Mouse (Mus musculus) heart, embryonic 14.5 days (tissue): ENCODE measurements around the gene Arhgap1. TPM values are rescaled to one million over a fixed set of nuclear protein-coding genes. Genes with fewer than 3 reads are reported as not detected.

Experiments used
- ATAC-seq: fragments of 200-750 bp; cut with Nextera tagmentation; 2 replicates; pipeline ENCODE4 v1.8.0; 2017; ENCODE audit warnings: low read depth, moderate TSS enrichment; ENCODE audit not compliant: insufficient number of reproducible peaks, insufficient read depth, low FRiP score
- H3K27ac ChIP-seq, 2 experiments: fragments of 200-500 bp in 1 of 2; fragments of 300-500 bp in 1 of 2; sonication (generic) in 1 of 2; replicated peaks in 1 of 2; 2 replicates each; pipeline ENCODE4 v1.5.1; 2012 to 2014; ENCODE audit warnings: low read depth in 2 of 2, low read length in 2 of 2, control low read depth in 1 of 2, mild to moderate bottlenecking in 1 of 2, mixed read lengths in 1 of 2; ENCODE audit not compliant: control insufficient read depth in 1 of 2, insufficient read depth in 1 of 2
- H3K27me3 ChIP-seq: fragments of 300-500 bp; sonication (generic); 2 replicates; pipeline ENCODE4 v1.6.1; 2014; ENCODE audit warnings: mild to moderate bottlenecking, low read length, control low read depth; ENCODE audit not compliant: control insufficient read depth, insufficient read depth
- H3K36me3 ChIP-seq: fragments of 300-500 bp; sonication (generic); 2 replicates; pipeline ENCODE4 v1.6.1; 2014; ENCODE audit warnings: mild to moderate bottlenecking, control low read depth, low read length, mixed read lengths; ENCODE audit not compliant: control insufficient read depth, insufficient read depth
- H3K4me1 ChIP-seq, 2 experiments: fragments of 200-500 bp in 1 of 2; fragments of 300-500 bp in 1 of 2; sonication (generic) in 1 of 2; 2 replicates each; pipeline ENCODE4 v1.6.1; 2012 to 2014; ENCODE audit warnings: low read length in 2 of 2, control low read depth in 1 of 2, mixed read lengths in 1 of 2; ENCODE audit not compliant: control insufficient read depth in 2 of 2, insufficient read depth in 2 of 2
- H3K4me2 ChIP-seq: fragments of 300-500 bp; sonication (generic); 2 replicates; pipeline ENCODE4 v1.6.1; 2014; ENCODE audit warnings: mild to moderate bottlenecking, low read length
- H3K4me3 ChIP-seq, 2 experiments: fragments of 200-500 bp in 1 of 2; fragments of 300-500 bp in 1 of 2; sonication (generic) in 1 of 2; 2 replicates each; pipeline ENCODE4 v1.5.1; 2012 to 2014; ENCODE audit warnings: low read length in 2 of 2, mild to moderate bottlenecking in 2 of 2, control low read depth in 1 of 2, low read depth in 1 of 2, moderate library complexity in 1 of 2; ENCODE audit not compliant: control insufficient read depth in 1 of 2, insufficient read depth in 1 of 2
- H3K9ac ChIP-seq: fragments of 300-500 bp; sonication (generic); 2 replicates; pipeline ENCODE4 v1.6.1; 2014; ENCODE audit warnings: mild to moderate bottlenecking, low read length
- H3K9me3 ChIP-seq: fragments of 300-500 bp; sonication (generic); 2 replicates; pipeline ENCODE4 v1.6.1; 2016; ENCODE audit warnings: low read length, control low read depth; ENCODE audit not compliant: control insufficient read depth
- WGBS: fragments of 180-500 bp; shearing (Covaris S2); extraction: QIAGEN DNeasy Blood & Tissue Kit; methylation state at CpG from one replicate; pipeline ENCODE4 v1.1.7; 2014; 5-methylcytosine and 5-hydroxymethylcytosine counted together
- polyA plus RNA-seq: library from polyadenylated mRNA; unstranded; fragments of >200 nt; fragmentation: Nextera tagmentation; extraction: Ambion mirVana; gene quantifications from 2 replicates; pipeline ENCODE4 v1.2.1, GENCODE M21; 2014

The Arhgap1 gene
- polyA plus RNA-seq, 1 experiment from 2014 or later, result 149 TPM

- Histone ChIP-seq H3K4me2 (no peak overlapping the region), H3K9ac (no peak overlapping the region), H3K4me3 (no peak overlapping the region), H3K27ac (no peak overlapping the region), H3K9me3 (no peaks in the 10 kb centered on the region), H3K27me3 (no peaks in the 10 kb centered on the region), H3K36me3 (peaks cover 17% of the 10 kb centered on the region; the same call in 1 of the 2 replicates), H3K4me1 (peaks cover 0 to 5% of the 10 kb centered on the region in 2 experiments; a peak in 2 of 4 replicates)
- no peak for ATAC-seq
- 86% methylated on average over 1 of the region's 1 CpGs for whole genome bisulfite sequencing
Measured at GRCm38 (mm10) chr2:91714921-91715320, 65.3 kb downstream of the Arhgap1 start.

- ATAC-seq, result no peak
- WGBS, result 78% methylated on average over 6 of the region's 6 CpGs
- Histone ChIP-seq H3K36me3 (peaks cover 31% of the 10 kb centered on the region), H3K27me3 (no peaks in the 10 kb centered on the region), H3K9ac (no peak overlapping the region), H3K9me3 (no peaks in the 10 kb centered on the region), H3K4me3 (no peak overlapping the region), H3K4me1 (no peaks in the 10 kb centered on the region), H3K4me2 (no peak overlapping the region), H3K27ac (no peak overlapping the region)
Measured at GRCm38 (mm10) chr2:91718276-91718675, 68.6 kb downstream of the Arhgap1 start.

Other genes with a start within 250 kb of the Arhgap1 start
- 42.1 and 46.3 TPM in 2 replicates for gene 1110051M20Rik, start 205.2 kb upstream of the Arhgap1 start, polyA plus RNA-seq
- 3.5 and 3.8 TPM in 2 replicates for gene Lrp4, start 192.3 kb upstream of the Arhgap1 start, polyA plus RNA-seq
- 63.5 and 68.2 TPM in 2 replicates for gene Ckap5, start 123.1 kb upstream of the Arhgap1 start, polyA plus RNA-seq
- gene F2, start 13.4 kb upstream of the Arhgap1 start, polyA plus RNA-seq, result 0.13 and 0.23 TPM in 2 replicates
- 3.6 and 4.8 TPM in 2 replicates for gene Zfp408, start 69 bp upstream of the Arhgap1 start, polyA plus RNA-seq
- gene Atg13, start 60.7 kb downstream of the Arhgap1 start, polyA plus RNA-seq, result 28.7 and 29.0 TPM in 2 replicates
- gene Harbi1, start 61.0 kb downstream of the Arhgap1 start, polyA plus RNA-seq, result 9.9 and 12.7 TPM in 2 replicates
- gene Ambra1, start 80.3 kb downstream of the Arhgap1 start, polyA plus RNA-seq, result 10.5 and 11.6 TPM in 2 replicates